Mouse (Mus musculus): ENCODE measurements around the gene Tnpo3. TPM values are rescaled to one million over a fixed set of nuclear protein-coding genes. Genes with fewer than 3 reads are reported as not detected.

Tnpo3 gene
- polyA plus RNA-seq (2012; rRNA removed) = 36.1 and 60.5 TPM in 2 replicates

GRCm38 (mm10) chr6:29609111-29610019 is at the start of gene Tnpo3:
Tnpo3 (minus strand) TSS chr6:29609887.

GRCm38 (mm10) chr6:29526281-29527251 is 83.1 kb downstream of the Tnpo3 start, which contains the start of gene Irf5:
Irf5 (plus strand) TSS chr6:29526625.

GRCm38 (mm10) chr6:29507447-29508309 is 102.0 kb downstream of the Tnpo3 start, which contains the start of gene Kcp:
Kcp (minus strand) TSS chr6:29507952.

Other genes with a start within 250 kb of the Tnpo3 start
- gene Opn1sw, start 221.4 kb downstream of the Tnpo3 start, polyA plus RNA-seq (2012; rRNA removed) = 0.68 and 1.1 TPM in 2 replicates
- 5.4 and 5.8 TPM in 2 replicates for gene Ccdc136, start 213.6 kb downstream of the Tnpo3 start, polyA plus RNA-seq (2012; rRNA removed)
- 25.2 and 42.0 TPM in 2 replicates for gene Flnc, start 176.6 kb downstream of the Tnpo3 start, polyA plus RNA-seq (2012; rRNA removed)
- gene Atp6v1f, start 142.2 kb downstream of the Tnpo3 start, polyA plus RNA-seq (2012; rRNA removed) = 194 and 270 TPM in 2 replicates
- not detected in 2 replicates for gene Atp6v1fnb, start 138.4 kb downstream of the Tnpo3 start, polyA plus RNA-seq (2012; rRNA removed)
- gene Kcp, start 101.9 kb downstream of the Tnpo3 start, polyA plus RNA-seq (2012; rRNA removed) = 14.1 and 15.6 TPM in 2 replicates
- gene Irf5, start 83.3 kb downstream of the Tnpo3 start, polyA plus RNA-seq (2012; rRNA removed) = 16.5 and 16.6 TPM in 2 replicates
- gene Tspan33, start 84.3 kb upstream of the Tnpo3 start, polyA plus RNA-seq (2012; rRNA removed) = 33.6 and 36.2 TPM in 2 replicates
- 33.6 and 34.4 TPM in 2 replicates for gene Smo, start 125.6 kb upstream of the Tnpo3 start, polyA plus RNA-seq (2012; rRNA removed)
- gene Ahcyl2, start 158.1 kb upstream of the Tnpo3 start, polyA plus RNA-seq (2012; rRNA removed) = 231 and 289 TPM in 2 replicates

Data from colon, adult 2 months (tissue).